Mouse (Mus musculus) left cerebral cortex, postnatal 10 days (tissue): ENCODE data around the gene Lrrc66. TPM values are rescaled to one million over a fixed set of nuclear protein-coding genes. Genes with fewer than 3 reads are reported as not detected.
A peak's percentile ranks its signal among the peaks of the same experiment; 100 is the strongest.

Experiments
- DNase-seq, 2 experiments: peaks; one replicate each; pipeline ENCODE4 v3.0.0; 2021 to 2022; ENCODE audit warnings: low spot score in 2 of 2, mixed read lengths in 1 of 2; ENCODE audit errors: extremely low spot score in 1 of 2
- intact Hi-C: fragments of 180-260 bp; cut with DNase I; formaldehyde crosslinking; loops from one replicate; pipeline ENCODE4 v1.15.1; 2025
- total RNA-seq, 2 experiments: library from RNA; stranded (reverse); gene quantifications; 2 replicates each; pipeline ENCODE4 v1.2.3; 2021

Lrrc66 gene
- total RNA-seq, result not detected

DNA sequence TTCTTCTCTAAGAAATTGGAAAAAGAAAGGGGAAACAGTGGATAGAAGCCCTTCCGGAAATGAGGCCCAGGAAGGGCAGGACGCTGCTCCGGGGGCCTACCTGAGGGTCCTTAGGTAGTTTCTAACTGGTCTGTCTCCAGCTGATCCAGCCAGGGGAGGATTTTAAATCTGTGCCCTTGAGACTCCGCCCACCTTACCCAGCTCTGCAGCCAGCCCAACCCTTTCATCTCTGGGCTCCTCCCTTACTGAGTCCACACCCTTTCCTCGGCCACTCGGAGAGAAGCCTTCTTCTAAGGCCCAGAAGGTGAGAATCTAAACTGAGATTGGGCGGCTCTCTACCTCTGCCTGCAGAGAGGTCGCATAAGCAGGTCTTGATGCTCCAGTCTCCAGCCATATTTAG, at the start of gene Lrrc66:
Lrrc66 (minus strand) TSS at position 236 of the 400 bp plus-strand sequence.
- intact Hi-C loops, result loop anchor here (2.0 kb wide), 2 partner anchors 91 to 199 kb away; no protein-coding TSS in a partner anchor
- DNase-seq, result no peak

DNA sequence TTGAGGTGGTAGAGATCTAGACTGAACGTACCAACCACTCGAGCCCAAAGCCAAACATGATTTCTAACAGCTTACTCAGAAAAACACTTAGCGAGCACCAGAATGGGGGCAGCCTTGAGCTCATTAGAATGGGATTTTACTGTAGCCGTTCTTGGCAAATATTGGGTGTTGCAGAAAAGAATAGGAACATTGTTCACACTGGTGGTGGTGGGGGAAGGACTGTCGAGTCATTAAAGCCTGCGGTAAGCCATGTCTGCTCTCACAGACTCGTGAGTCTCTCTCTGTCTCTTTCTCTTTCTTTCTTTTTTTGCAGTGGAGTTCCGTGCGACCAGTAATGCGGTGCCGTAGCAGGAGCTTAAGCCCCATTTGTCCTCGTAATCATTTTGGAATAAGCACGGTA, 44.3 kb upstream of the Lrrc66 start:
- peak in 1 of 2 experiments; percentile 12 for DNase-seq
- intact Hi-C loops, result no loop called here

- DNase-seq, result no peak
- intact Hi-C loops, result no loop called here
These were observed 43.3 kb upstream of the Lrrc66 start for GRCm38 (mm10) chr5:73675604-73676003.

GRCm38 (mm10) chr5:73669386-73669785, 37.1 kb upstream of the Lrrc66 start:
- intact Hi-C loops, result no loop called here
- DNase-seq, result no peak

GRCm38 (mm10) chr5:73667877-73668276, 35.6 kb upstream of the Lrrc66 start:
- no peak for DNase-seq

DNA sequence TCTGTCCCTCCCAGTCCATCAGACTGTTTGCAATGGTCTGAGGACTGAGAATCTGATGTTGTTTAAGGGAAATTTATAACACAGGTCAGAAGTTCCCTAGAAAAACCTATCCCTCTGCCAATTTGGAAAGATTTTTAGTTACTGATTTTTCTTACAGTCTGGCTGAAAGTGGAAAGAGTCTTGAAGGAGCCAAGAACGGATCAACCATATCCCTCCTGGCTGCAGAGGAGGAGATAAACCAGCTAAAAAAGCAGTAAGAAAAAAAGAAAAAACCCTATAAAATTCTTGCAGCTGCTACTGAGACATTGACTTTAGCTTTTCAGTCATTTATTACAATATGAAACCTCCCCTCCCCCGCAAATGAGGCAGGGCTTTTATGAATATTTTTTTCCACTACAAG, 34.4 kb upstream of the Lrrc66 start:
- intact Hi-C loops, result no loop called here

More at GRCm38 (mm10) chr5:73667877-73668276, 35.6 kb upstream of the Lrrc66 start:
- intact Hi-C loops, result no loop called here

DNA sequence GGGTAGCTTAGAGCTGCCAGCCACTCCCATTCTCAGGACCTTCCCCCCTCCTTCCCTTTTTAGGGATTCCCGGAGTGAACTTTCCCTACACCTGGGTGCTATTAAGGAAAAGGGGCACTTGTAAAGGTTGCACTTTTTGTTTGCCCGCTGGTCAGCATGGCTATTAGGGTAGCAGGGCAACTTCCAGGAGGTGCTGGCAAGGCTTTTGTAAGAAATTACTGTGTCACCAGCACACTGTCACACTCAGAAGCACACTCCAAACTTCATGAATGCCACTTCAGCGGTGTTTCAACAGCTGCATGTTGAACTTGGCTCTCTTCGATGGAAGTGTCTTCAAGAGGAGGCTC, 19.5 kb upstream of the Lrrc66 start:
- intact Hi-C loops, result no loop called here
- no peak for DNase-seq

More for the DNA sequence above, 34.4 kb upstream of the Lrrc66 start:
- no peak for DNase-seq

- intact Hi-C loops, result no loop called here
- DNase-seq, result peak in 1 of 2 experiments; percentile 53
These were observed 18.9 kb upstream of the Lrrc66 start, which contains the start of gene Spata18 for GRCm38 (mm10) chr5:73651061-73651854. TSS of gene Spata18 (plus strand) at chr5:73651379.

- intact Hi-C loops, result no loop called here
- DNase-seq, result no peak
These were observed 18.1 kb upstream of the Lrrc66 start for GRCm38 (mm10) chr5:73650365-73650964.

DNA sequence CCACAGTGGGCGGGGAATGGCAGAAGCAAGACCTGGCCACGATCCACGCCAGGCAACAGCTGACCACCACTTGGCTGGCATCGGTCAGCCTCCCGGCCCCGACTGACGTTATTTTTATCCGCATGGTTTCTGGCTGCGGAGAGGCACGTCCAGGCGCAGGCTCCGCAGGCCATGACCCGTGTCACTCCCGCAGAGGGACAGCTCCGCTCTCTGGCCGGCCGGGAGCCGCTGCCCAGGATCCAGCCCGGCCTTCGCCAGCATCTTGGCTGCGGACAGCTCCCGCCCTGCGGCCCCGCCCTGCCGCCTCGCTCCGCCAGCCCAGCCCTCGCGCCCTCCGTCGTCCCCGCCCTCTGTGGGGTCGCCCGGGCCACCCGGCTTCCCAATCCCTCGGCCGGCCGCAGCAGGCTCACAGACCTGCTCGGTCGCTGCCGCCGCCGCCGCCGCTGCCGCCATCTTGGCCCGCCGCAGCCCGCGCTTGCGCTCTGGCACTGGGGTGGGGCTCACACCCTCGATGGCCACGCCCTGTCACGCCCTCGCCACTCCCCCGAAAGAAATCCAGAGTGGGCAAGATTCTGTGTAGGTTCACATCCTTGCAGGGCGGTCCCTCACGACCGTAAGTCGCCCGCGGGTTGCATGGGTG, 15.1 kb upstream of the Lrrc66 start, which contains the start of gene Sgcb:
Sgcb (minus strand) TSS at position 530 of the 640 bp plus-strand sequence.
- DNase-seq, result peak; percentile 78 to 90
- intact Hi-C loops, result no loop called here

- DNase-seq, result no peak
- intact Hi-C loops, result no loop called here
These were observed 9.8 kb upstream of the Lrrc66 start for GRCm38 (mm10) chr5:73642091-73642490.

GRCm38 (mm10) chr5:73641058-73641457, 8.7 kb upstream of the Lrrc66 start:
- intact Hi-C loops, result no loop called here
- DNase-seq, result no peak

DNA sequence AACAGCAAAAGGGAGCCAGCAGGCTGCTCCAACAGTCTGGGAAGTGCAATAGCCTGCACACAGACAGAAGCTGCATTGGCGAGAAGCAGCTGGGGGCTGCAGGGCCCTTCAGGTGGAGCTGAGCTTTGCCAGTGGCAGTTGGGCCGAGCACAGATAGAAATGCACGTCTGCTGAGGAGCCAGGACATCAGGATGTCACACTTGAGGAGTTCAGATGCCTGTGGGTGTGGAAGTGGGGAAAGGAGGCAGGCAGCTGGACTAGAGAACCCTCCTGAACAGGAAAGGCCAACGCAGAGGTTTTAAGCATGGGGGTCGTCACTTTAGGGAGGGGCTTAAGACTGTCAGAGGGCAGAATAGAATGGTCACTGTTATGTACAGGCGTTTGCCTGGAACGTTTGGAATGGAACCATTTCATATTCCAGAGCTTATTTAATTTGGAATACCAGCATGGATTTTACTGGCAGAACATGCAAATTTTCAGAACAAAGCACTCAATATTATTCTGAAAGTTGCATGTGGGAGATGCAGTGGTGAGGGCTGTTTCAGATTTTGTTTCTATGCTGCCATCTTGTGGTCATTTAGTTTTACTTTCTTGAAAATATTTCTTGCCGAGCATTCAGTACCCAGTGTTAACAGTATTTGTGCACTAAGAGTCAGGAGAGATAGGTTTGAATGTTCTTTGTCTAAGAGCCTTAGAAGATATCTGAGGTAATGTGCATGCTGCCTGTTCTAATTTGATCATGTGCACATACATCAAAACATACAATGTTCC, 5.2 kb upstream of the Lrrc66 start:
- peak in 1 of 2 experiments; percentile 60 for DNase-seq
- intact Hi-C loops, result no loop called here

DNA sequence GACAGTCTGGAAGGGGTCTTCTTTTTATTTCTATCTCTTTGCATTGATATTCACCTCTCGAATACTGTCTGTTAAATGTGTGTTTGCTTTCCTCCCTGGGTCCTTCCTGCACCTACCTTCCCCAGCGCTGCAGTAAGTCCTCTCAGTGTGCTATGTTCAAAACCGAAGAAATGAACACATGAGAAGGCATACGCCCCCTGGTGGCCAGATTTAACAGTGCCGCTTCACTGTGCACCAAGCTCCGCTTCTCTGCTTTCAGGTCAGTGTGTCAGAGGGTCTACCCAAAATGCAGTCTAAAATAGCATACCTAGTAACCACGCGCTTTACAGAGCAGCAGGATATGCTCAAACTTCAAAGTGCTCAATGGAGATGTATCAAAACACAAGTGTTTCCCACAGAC, 815 bp upstream of the Lrrc66 start:
- intact Hi-C loops, result loop anchor here (2.0 kb wide), 2 partner anchors 92 to 200 kb away; no protein-coding TSS in a partner anchor
- DNase-seq, result peak; percentile 72 to 78

DNA sequence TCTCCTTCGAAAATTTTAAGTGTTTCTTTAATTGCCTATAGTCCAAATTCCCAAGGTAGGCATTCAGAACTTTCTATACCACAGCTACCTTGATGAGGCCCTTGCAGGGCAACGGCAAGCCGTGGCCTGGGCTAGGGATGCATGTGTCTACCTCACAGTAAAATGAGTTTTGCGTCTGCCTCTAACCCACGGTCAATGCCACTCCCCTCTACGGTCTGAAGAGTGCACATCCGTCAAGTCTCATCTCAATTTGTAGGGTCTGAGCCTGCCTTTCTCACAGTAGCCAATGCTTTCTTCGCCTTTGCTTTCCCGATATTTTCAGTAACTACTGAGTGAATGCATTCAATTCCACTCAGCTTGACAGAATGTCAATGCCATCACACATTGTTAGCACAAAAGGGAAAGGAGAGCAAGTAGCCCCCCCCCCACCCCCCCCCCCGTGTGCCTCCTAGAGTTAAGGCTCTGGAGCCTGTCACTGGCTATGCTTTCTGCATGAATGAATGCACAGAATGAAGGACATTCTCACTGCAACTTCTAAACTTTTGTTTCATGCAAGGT, 1.2 kb downstream of the Lrrc66 start:
- intact Hi-C loops, result no loop called here
- DNase-seq, result no peak

DNA sequence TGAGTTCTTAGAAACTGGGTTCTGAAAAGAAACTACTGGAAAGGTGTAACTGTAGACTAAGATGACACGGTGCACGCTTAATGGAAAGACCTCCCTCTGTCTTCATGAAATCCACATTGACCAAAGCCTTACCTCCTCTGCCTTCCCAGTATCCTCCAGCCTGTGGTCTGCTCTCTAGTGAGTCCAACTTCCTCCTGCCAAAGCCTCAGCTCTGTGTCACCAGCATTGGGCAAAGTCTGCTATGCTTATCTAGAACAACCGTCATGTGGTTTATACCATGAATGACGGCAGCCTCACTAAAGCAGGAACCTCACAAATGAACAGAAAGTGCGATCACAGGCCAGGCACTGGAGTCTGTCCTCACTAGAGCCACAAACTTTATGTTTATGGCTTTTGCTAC, 2.2 kb downstream of the Lrrc66 start:
- intact Hi-C loops, result no loop called here
- no peak for DNase-seq

- no peak for DNase-seq
- intact Hi-C loops, result no loop called here
These were observed 4.3 kb downstream of the Lrrc66 start for GRCm38 (mm10) chr5:73627991-73628390.

GRCm38 (mm10) chr5:73627559-73627958, 4.8 kb downstream of the Lrrc66 start:
- intact Hi-C loops, result no loop called here
- DNase-seq, result no peak

GRCm38 (mm10) chr5:73626842-73627241, 5.5 kb downstream of the Lrrc66 start:
- DNase-seq, result no peak
- intact Hi-C loops, result no loop called here
